In the genomic region with DNA sequence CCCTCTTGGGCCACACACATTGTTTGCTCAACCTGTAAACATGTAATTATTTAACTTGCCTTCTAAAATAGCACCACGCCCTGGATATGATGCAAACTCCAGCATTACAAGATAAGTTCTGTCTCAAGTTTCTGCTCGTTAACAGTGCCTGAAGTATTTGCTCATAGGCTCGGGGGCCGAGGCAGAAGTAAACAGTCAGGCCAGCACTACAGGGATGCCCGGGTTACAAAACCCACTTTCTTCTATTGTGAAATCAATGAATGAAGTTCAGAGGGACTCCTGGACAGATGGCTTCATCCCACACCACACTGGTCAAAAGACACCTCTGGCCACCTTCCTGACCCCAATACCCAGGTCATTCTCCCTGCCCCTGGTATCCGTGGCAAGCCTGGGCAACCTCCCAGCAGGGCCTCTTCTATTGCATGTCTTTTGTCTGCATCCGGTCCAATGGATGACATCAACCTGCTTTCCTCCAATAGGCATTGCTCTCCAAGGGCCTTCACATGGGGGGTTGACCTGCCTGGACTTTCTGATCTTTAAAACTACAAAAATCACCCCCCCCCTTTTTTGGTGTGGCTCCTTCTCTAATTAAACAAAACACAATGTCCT, we compare ENCODE assay signal across 19 mouse cellular contexts. TPM values are rescaled to one million over a fixed set of nuclear protein-coding genes. Genes with fewer than 3 reads are reported as not detected.
DNase-seq lines count a peak whose midpoint lies in the region; ATAC-seq and TF ChIP-seq lines count a peak whose summit lies in the region.
"Had no signal": no experiment of that assay in that cellular context is flagged by ENCODE, and none has a peak within 500 bp of the region (broad histone marks: within the 10 kb centered on the region; RNA-seq: fewer than 3 reads in every experiment).

No protein-coding gene starts in this region.

- intact Hi-C loops in heart, postnatal 36 days (cut with DNase I): no loop called here

- TF ChIP-seq EP300 in stomach, postnatal 0 days (optimal IDR thresholded peaks at IDR 0.05): no peak

- H3K4me1 ChIP-seq in lung, adult 2 months (ENCODE audit: control insufficient read depth, insufficient read depth, low read length): peaks cover 14% of the 10 kb centered on the region
- H3K4me1 ChIP-seq in stomach, postnatal 0 days (replicated peaks; ENCODE audit: control insufficient read depth, insufficient read depth): no peaks in the 10 kb centered on the region
- H3K4me1 ChIP-seq: embryonic facial prominence, embryonic 13.5 days; hindbrain, embryonic 15.5 days; neural tube, embryonic 15.5 days had no signal

- no peak overlapping the region for H3K4me3 ChIP-seq in lung, adult 2 months (replicated peaks; ENCODE audit: extremely low read depth, low read depth, low read length)
- no peak overlapping the region for H3K4me3 ChIP-seq in stomach, postnatal 0 days (ENCODE audit: low read depth, low read length)
- H3K4me3 ChIP-seq: embryonic facial prominence, embryonic 13.5 days; hindbrain, embryonic 15.5 days; kidney, embryonic 15.5 days; midbrain, embryonic 10.5 days; neural tube, embryonic 15.5 days had no signal

- peak; percentile 89 for ATAC-seq in granulocyte monocyte progenitor cell, adult 5-6 weeks (replicated peaks; ENCODE audit: poor library complexity, severe bottlenecking)
- ATAC-seq in megakaryocyte progenitor cell, adult 5-6 weeks (replicated peaks; ENCODE audit: poor library complexity): peak; percentile 81
- no peak for ATAC-seq in stomach, postnatal 0 days (ENCODE audit: low FRiP score, low TSS enrichment)
- ATAC-seq: CD4-positive, CD25-positive, alpha-beta regulatory T cell, adult 4 months; intestine, embryonic 16.5 days had no signal

- 57% methylated on average over 7 of the region's 7 CpGs for WGBS in lung, adult 2 months
- 59% methylated on average over 7 of the region's 7 CpGs for WGBS in stomach, postnatal 0 days

- DNase-seq in NIH3T3 (ENCODE audit: low read depth): peak; percentile 30
- DNase-seq in lung, adult 2 months: peak; percentile 18
- DNase-seq in stomach, postnatal 0 days (ENCODE audit: low spot score): no peak
- no peak for DNase-seq in right cerebral cortex, postnatal 4 days
- no peak for DNase-seq in heart, postnatal 36 days
- DNase-seq: adrenal gland, postnatal 10 days; cerebellum, adult 9-10 months; lung, embryonic 14.5 days; thymus, postnatal 4 days had no signal

- H3K36me3 ChIP-seq in stomach, postnatal 0 days (ENCODE audit: control insufficient read depth, insufficient read depth, low read length): no peaks in the 10 kb centered on the region
- H3K36me3 ChIP-seq: embryonic facial prominence, embryonic 13.5 days; G1E; hindbrain, embryonic 15.5 days; kidney, embryonic 15.5 days; midbrain, embryonic 10.5 days; neural tube, embryonic 15.5 days had no signal

- no peak overlapping the region for H3K4me2 ChIP-seq in stomach, postnatal 0 days (replicated peaks; ENCODE audit: low read depth)
- H3K4me2 ChIP-seq: embryonic facial prominence, embryonic 13.5 days; hindbrain, embryonic 15.5 days; kidney, embryonic 15.5 days; lung, embryonic 14.5 days; neural tube, embryonic 15.5 days had no signal

- no peak for TF ChIP-seq POLR2A in lung, adult 2 months (IDR thresholded peaks at IDR 0.05; ENCODE audit: borderline replicate concordance, extremely low read depth, low read depth, low read length)

- no peak overlapping the region for H3K27ac ChIP-seq in stomach, postnatal 0 days (replicated peaks)
- H3K27ac ChIP-seq: embryonic facial prominence, embryonic 13.5 days; hindbrain, embryonic 15.5 days; kidney, embryonic 15.5 days; midbrain, embryonic 10.5 days; neural tube, embryonic 15.5 days had no signal

- H3K27me3 ChIP-seq in stomach, postnatal 0 days (ENCODE audit: control insufficient read depth, insufficient read depth, low read length): no peaks in the 10 kb centered on the region
- H3K27me3 ChIP-seq: embryonic facial prominence, embryonic 13.5 days; hindbrain, embryonic 15.5 days; kidney, embryonic 15.5 days; neural tube, embryonic 15.5 days had no signal

- no peak for TF ChIP-seq CTCF in lung, adult 2 months (IDR thresholded peaks at IDR 0.05; ENCODE audit: insufficient read depth, low read length)
- TF ChIP-seq CTCF in stomach, postnatal 0 days (IDR thresholded peaks at IDR 0.05; ENCODE audit: low read depth): no peak

- H3K9me3 ChIP-seq in stomach, postnatal 0 days (ENCODE audit: control insufficient read depth, low read length): no peaks in the 10 kb centered on the region
- H3K9me3 ChIP-seq: embryonic facial prominence, embryonic 13.5 days; G1E; hindbrain, embryonic 15.5 days; midbrain, embryonic 10.5 days; neural tube, embryonic 15.5 days had no signal

- H3K9ac ChIP-seq in stomach, postnatal 0 days (ENCODE audit: low read length): no peak overlapping the region
- H3K9ac ChIP-seq: embryonic facial prominence, embryonic 13.5 days; hindbrain, embryonic 15.5 days; kidney, embryonic 15.5 days; lung, embryonic 14.5 days; neural tube, embryonic 15.5 days had no signal

RNA-seq across cellular contexts. Expression of a gene that starts 49.9 kb away (rescaled TPM):
- total RNA-seq in granulocyte monocyte progenitor cell, adult 5-6 weeks (2014; fragmentation: Nextera tagmentation): 23.6 and 28.1 TPM in 2 replicates
- 6.9 and 8.9 TPM in 2 replicates for total RNA-seq in granulocyte monocyte progenitor cell, adult 5-6 weeks (2017)
- 113 and 129 TPM in 2 replicates for polyA plus RNA-seq in lung, adult 2 months (2012; rRNA removed)
- 30.7 and 42.7 TPM in 2 replicates for total RNA-seq in megakaryocyte progenitor cell, adult 5-6 weeks (2015)
- 9.4 and 12.5 TPM in 2 replicates for total RNA-seq in megakaryocyte progenitor cell, adult 5-6 weeks (2017)
- 97.5 and 101 TPM in 2 replicates for polyA plus RNA-seq in stomach, postnatal 0 days (2015; fragmentation: Nextera tagmentation; extraction: Ambion mirVana)
- 10 to 100 TPM; 54.8 to 58.9 TPM for total RNA-seq in heart, postnatal 36 days (2021)

Comparison
In these comparisons a context has a peak if more than half of its experiments do, and no peak if none do; other contexts are left out.
1. DNase-seq: peak in NIH3T3 (single experiment) and lung, adult 2 months (single experiment); none in stomach, postnatal 0 days (single experiment), right cerebral cortex, postnatal 4 days (single experiment) and heart, postnatal 36 days (0 of 2).